Mouse (Mus musculus) CH12F3 (cell line): ENCODE measurements around the gene Ctdsp2.

Experiments
- in situ Hi-C: fragments of 300-500 bp; cut with MboI; formaldehyde crosslinking; loops from 2 replicates; pipeline ENCODE4 v1.14.3; 2020; ENCODE audit warnings: low sequenced_read_pairs

Gene Ctdsp2

DNA sequence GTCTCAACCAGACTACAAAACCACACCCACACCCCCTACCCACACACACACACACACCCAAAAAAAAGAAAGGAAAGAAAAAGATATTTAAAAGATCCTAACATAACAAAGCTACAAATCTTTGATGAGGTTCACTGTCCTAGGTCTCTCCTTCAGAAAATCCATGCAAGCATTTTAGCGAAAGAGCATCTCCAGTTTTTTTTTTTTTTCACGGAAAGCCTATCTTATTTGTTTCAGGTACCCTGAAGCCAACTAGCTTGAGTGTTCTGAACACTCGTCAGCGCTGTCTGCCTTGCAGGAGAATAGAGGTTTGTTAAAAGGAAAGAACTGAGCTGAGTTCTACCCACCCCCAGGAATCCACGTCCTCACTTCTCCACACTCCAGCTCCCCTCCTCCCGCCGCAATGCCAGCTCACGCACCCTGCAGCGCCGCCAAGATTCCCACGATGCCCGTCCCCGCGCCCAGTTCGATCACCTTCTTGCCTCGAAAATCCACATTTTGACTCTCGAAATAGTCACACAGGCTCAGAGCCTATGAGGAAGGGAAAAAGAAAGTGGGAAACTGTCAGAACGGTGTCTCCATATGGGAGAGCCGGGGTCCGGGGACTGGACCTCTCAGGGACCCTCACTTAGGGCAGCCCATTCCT, 62.2 kb downstream of the Ctdsp2 start:
- in situ Hi-C loops: no loop called here

DNA sequence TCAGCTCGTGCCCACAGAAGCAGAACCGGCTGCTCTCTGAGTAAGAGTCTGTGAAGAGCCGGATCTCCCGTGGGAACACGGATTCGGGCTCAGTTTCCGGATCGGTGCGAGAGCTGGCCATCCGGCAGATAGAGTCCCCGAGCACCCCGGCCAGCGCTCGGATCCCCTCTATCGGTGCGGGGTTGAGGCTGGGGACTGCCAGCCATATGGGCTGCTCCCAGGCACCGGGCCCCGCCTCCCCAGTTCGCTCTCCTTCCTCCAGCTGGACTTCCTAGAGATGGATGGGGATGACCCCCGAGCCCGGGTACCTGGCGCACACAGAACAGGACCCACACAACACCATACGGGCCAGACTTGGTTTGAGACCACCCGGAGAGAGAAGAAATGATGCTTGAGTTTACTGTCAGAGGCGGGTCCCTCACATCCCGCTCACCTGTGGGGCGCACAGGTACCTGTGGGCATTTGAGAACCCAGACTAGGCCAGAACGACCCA, 62.8 kb downstream of the Ctdsp2 start, which contains the start of the genes Mettl1 and Eef1akmt3:
TSS of gene Mettl1 (plus strand) at position 141 of the 493 bp plus-strand sequence.
TSS of gene Eef1akmt3 (minus strand) at position 240 of the 493 bp plus-strand sequence.
- in situ Hi-C loops: no loop called here

DNA sequence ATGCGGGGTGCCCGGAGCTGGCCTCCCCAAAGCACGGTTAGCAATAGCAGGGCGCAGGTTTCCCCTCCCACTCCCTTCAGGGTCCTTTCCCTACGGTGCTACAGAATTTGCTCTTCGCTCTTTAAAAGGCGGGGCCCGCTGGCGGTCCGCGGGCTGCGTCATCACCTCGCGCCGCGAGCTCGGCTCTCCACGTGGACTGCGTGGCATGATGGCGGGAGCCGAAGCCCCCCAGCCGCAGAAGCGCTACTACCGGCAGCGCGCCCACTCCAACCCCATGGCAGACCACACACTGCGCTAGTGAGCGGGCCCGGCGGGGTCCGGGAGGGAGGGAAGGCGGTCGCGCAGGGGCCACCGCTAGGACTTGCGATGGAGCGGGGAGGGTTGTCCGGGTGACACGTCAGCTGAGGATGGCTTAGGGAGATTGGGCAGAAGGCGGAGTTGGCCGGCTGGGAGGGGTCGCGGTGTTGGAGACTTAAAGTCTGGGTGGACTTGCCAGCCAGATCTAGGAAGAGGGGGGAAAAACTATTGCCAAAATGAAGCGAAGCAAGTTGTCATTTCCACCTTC, 63.3 kb downstream of the Ctdsp2 start:
- in situ Hi-C loops: no loop called here

DNA sequence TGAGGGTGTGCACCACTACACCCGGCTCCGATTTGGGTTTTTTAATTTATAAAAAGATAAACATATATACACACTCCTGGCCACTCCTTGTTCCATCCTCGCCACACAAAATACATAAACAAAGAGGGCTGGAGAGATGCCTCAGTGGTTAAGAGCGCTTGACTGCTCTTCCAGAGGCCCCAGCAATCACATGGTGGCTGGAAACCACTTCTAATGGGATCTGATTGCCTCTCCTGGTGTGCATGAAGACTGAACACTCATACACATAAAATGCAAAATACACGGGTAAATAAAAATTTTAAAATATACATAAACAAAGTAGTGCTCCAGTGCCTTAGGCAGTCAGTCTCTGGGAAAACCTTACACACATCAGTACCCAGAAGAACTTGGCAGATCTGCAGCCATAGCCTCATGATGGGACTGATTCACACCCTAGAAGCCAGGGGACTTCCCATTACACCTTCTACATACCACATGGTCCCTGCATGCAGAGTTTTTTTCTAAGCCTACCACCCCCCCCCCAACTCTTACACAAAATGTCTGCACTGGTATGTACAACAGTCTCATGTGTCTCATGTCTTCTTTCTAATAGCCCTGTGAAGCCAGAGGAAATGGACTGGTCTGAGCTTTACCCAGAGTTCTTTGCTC, 64.1 kb downstream of the Ctdsp2 start:
- in situ Hi-C loops: no loop called here

DNA sequence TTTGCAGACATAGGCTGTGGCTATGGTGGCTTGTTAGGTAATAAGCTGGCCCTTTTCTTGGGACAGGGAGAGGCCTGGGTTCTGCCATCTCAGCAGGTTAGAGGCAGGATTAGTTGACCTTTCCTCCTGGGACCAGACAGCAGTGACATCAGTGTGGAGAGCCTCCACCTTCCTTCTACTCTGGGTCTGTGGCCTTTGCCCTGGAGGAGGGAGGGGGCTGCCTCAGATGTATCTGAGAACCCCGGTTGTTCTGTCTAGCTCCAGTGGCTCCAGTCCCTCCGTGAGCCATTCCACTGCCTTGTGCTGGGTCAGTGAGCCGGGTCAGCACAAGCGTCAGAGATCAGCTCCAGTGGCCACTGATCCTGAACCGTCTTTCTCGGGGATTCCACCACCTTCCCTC, 64.7 kb downstream of the Ctdsp2 start:
- in situ Hi-C loops: no loop called here

DNA sequence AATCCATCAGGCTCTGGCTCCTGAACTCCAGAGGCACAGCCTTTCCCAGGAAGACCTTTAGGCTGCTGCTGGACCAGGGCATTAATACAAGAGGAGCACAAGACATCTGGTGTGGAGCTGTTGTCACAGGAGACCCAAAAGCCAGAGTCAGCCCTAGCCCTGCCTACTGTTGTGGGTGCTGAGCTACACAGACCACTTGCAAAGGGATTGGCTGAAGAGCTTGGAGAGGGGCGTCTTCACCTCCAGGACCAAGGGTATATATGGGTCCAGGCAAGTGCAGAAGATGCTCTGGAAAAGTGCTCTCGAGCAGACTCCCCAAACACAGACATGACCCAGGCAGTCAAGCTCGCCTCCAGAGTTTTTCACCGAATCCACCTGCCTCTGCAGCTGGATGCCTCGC, 69.4 kb downstream of the Ctdsp2 start, which contains the start of gene Cyp27b1:
TSS of gene Cyp27b1 (plus strand) at position 297 of the 400 bp plus-strand sequence.
- in situ Hi-C loops: no loop called here

DNA sequence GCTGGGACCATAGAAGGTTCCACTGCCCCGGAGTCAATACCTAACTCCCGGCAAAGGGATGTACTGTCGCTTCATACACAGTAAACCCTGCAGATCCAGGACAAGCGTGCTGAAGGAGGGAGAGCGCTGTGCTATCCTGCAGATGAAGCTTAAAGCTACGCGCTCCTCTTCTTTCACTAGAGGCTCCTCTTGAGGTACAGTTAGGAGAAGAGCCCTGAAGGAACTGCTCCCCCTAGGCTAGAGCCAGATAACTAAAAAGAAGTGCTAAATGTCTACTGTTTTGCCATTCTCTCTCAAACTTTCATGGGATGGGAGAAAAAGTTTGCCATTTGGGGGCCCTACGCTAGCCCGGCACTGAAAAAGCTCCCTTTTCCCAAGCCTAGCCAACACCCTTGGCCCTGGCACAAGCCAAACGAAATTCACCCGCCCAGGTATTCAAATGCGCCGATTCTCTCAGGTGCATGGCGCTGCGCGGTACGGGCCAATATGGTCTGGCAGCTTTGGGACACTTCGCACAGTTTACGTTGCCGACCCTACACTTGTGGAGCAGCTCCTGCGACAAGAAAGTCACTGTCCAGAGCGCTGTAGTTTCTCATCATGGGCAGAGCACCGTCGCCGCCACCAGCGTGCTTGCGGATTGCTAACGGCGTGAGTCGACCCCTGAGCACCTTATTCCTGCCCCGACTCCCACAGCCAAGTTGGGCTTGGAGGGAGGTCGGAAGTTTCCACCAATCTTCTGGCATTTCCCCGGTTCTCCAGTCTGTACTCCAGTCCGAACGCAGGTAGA, 70.3 kb downstream of the Ctdsp2 start:
- in situ Hi-C loops: no loop called here
